Mouse (Mus musculus) small intestine, adult 2 months (tissue): ENCODE data around the gene Ptch2.

Source experiments
- CTCF ChIP-seq: fragments of 200-500 bp; IDR thresholded peaks from 2 replicates; pipeline ENCODE4 v1.5.1; 2012; ENCODE audit warnings: low read depth, mild to moderate bottlenecking, control low read depth, inconsistent platforms, low read length, moderate library complexity, mixed read lengths; ENCODE audit not compliant: insufficient replicate concordance, insufficient read length; ENCODE audit errors: extremely low read depth
- POLR2A ChIP-seq: fragments of 200-500 bp; IDR thresholded peaks from 2 replicates; pipeline ENCODE4 v1.6.1; 2012; ENCODE audit warnings: low read depth, mild to moderate bottlenecking, control low read depth, inconsistent platforms, low read length, moderate library complexity

GRCm38 (mm10) chr4:117148815-117149214 is 52.9 kb downstream of the Ptch2 start:
- TF ChIP-seq CTCF (no peak), POLR2A (no peak)
